Mouse (Mus musculus): ENCODE data around the gene Ankmy1. TPM values are rescaled to one million over a fixed set of nuclear protein-coding genes. Genes with fewer than 3 reads are reported as not detected.

Ankmy1 gene
- polyA plus RNA-seq, 1 experiment from 2014 or later, result not detected

MicroRNAs encoded within 50 kb of the gene (microRNA counts, 519-probe panel; counts per million panel counts)
- 114 counts per million for microRNA mmu-miR-149

Small RNA genes within 50 kb of the gene (microRNA-seq; reads per million reads assigned to microRNA genes)
- 1,398 reads per million, percentile 78 among the genes with 10 or more reads in this experiment for gene Mir149

Other genes with a start within 250 kb of the Ankmy1 start
- 2.7 TPM in 2 replicates for gene Gpc1, start 71.3 kb downstream of the Ankmy1 start, polyA plus RNA-seq (2015; fragmentation: Nextera tagmentation; extraction: Ambion mirVana)
- gene Dusp28, start 4.1 kb upstream of the Ankmy1 start, polyA plus RNA-seq (2015; fragmentation: Nextera tagmentation; extraction: Ambion mirVana), result 6.7 and 7.5 TPM in 2 replicates
- gene Rnpepl1, start 7.9 kb upstream of the Ankmy1 start, polyA plus RNA-seq (2015; fragmentation: Nextera tagmentation; extraction: Ambion mirVana), result 12.3 and 13.1 TPM in 2 replicates
- 10.1 and 10.9 TPM in 2 replicates for gene Capn10, start 31.5 kb upstream of the Ankmy1 start, polyA plus RNA-seq (2015; fragmentation: Nextera tagmentation; extraction: Ambion mirVana)
- gene Gpr35, start 48.0 kb upstream of the Ankmy1 start, polyA plus RNA-seq (2015; fragmentation: Nextera tagmentation; extraction: Ambion mirVana), result 0.37 and 0.42 TPM in 2 replicates
- not detected in 2 replicates for gene Aqp12, start 103.4 kb upstream of the Ankmy1 start, polyA plus RNA-seq (2015; fragmentation: Nextera tagmentation; extraction: Ambion mirVana)
- 0.35 and 0.61 TPM in 2 replicates for gene Kif1a, start 199.0 kb upstream of the Ankmy1 start, polyA plus RNA-seq (2015; fragmentation: Nextera tagmentation; extraction: Ambion mirVana)
- gene Agxt, start 232.3 kb upstream of the Ankmy1 start, polyA plus RNA-seq (2015; fragmentation: Nextera tagmentation; extraction: Ambion mirVana), result 4.3 and 4.7 TPM in 2 replicates